ENCODE assay signal across 9 mouse cellular contexts in genomic region chr5:104074388-104074787, GRCm38 (mm10). TPM values are rescaled to one million over a fixed set of nuclear protein-coding genes. Genes with fewer than 3 reads are reported as not detected.
DNase-seq lines count a peak whose midpoint lies in the region; ATAC-seq and TF ChIP-seq lines count a peak whose summit lies in the region.
"Had no signal": no experiment of that assay in that cellular context is flagged by ENCODE, and none has a peak within 500 bp of the region (broad histone marks: within the 10 kb centered on the region; RNA-seq: fewer than 3 reads in every experiment).

No protein-coding gene starts in this region.

- H3K9ac ChIP-seq in hindbrain, embryonic 11.5 days (ENCODE audit: low read depth, low read length), result no peak overlapping the region
- no peak overlapping the region for H3K9ac ChIP-seq in hindbrain, embryonic 12.5 days
- H3K9ac ChIP-seq in heart, embryonic 11.5 days (ENCODE audit: low read depth, low read length), result no peak overlapping the region
- H3K9ac ChIP-seq in stomach, embryonic 15.5 days, result no peak overlapping the region
- H3K9ac ChIP-seq: limb, embryonic 13.5 days had no signal

- no peak overlapping the region for H3K4me2 ChIP-seq in hindbrain, embryonic 11.5 days (replicated peaks; ENCODE audit: low read depth, low read length)
- no peak overlapping the region for H3K4me2 ChIP-seq in hindbrain, embryonic 12.5 days (replicated peaks)
- peak overlapping the region; percentile 30 for H3K4me2 ChIP-seq in heart, embryonic 11.5 days
- peak overlapping the region; percentile 38; the same call in 1 of the 2 replicates for H3K4me2 ChIP-seq in stomach, embryonic 15.5 days
- H3K4me2 ChIP-seq: limb, embryonic 13.5 days had no signal

- 0 out of 2 replicates have a peak, but pooled peaks cover 3% of the 10 kb centered on the region for H3K4me1 ChIP-seq in hindbrain, embryonic 11.5 days (replicated peaks; ENCODE audit: control insufficient read depth, insufficient read depth, low read length)
- H3K4me1 ChIP-seq in hindbrain, embryonic 12.5 days, result peaks cover 14% of the 10 kb centered on the region
- peaks cover 2% of the 10 kb centered on the region; the same call in 1 of the 2 replicates for H3K4me1 ChIP-seq in cortical plate, adult 2 months (ENCODE audit: control insufficient read depth, insufficient read depth, low read length)
- H3K4me1 ChIP-seq in heart, embryonic 11.5 days (ENCODE audit: control insufficient read depth, insufficient read depth, low read length), result peaks cover 6% of the 10 kb centered on the region; the same call in 1 of the 2 replicates
- peaks cover 7% of the 10 kb centered on the region; the same call in 1 of the 2 replicates for H3K4me1 ChIP-seq in stomach, embryonic 15.5 days

- no peaks in the 10 kb centered on the region for H3K27me3 ChIP-seq in hindbrain, embryonic 11.5 days (ENCODE audit: control insufficient read depth, insufficient read depth, low read length)
- H3K27me3 ChIP-seq in hindbrain, embryonic 12.5 days, result no peaks in the 10 kb centered on the region
- H3K27me3 ChIP-seq in heart, embryonic 11.5 days (ENCODE audit: control insufficient read depth, insufficient read depth, low read length), result no peaks in the 10 kb centered on the region
- H3K27me3 ChIP-seq in stomach, embryonic 15.5 days (replicated peaks), result no peaks in the 10 kb centered on the region

- TF ChIP-seq POLR2A in cortical plate, adult 2 months (IDR thresholded peaks at IDR 0.05; ENCODE audit: extremely low read depth, insufficient read depth, low read length), result no peak

- peak; percentile 75 for TF ChIP-seq CTCF in cortical plate, adult 2 months (IDR thresholded peaks at IDR 0.05; ENCODE audit: extremely low read depth, insufficient read depth, low read length)

- DNase-seq in hindbrain, embryonic 11.5 days (ENCODE audit: low spot score), result peak; percentile 76
- peak; percentile 36 for DNase-seq in WW6 (ENCODE audit: low read depth, low spot score)
- DNase-seq in kidney, postnatal 14 days, result peak; percentile 66

- H3K4me3 ChIP-seq in hindbrain, embryonic 11.5 days (ENCODE audit: low read depth, low read length), result no peak overlapping the region
- H3K4me3 ChIP-seq in hindbrain, embryonic 12.5 days, result no peak overlapping the region
- H3K4me3 ChIP-seq in cortical plate, adult 2 months (ENCODE audit: insufficient read depth, low read length), result no peak overlapping the region
- H3K4me3 ChIP-seq in heart, embryonic 11.5 days (ENCODE audit: low read depth, low read length), result no peak overlapping the region
- no peak overlapping the region for H3K4me3 ChIP-seq in stomach, embryonic 15.5 days (replicated peaks)
- H3K4me3 ChIP-seq: limb, embryonic 13.5 days had no signal

- no peak for ATAC-seq in hindbrain, embryonic 11.5 days (ENCODE audit: low FRiP score)
- no peak for ATAC-seq in hindbrain, embryonic 12.5 days (ENCODE audit: low FRiP score)
- no peak for ATAC-seq in heart, embryonic 11.5 days (replicated peaks; ENCODE audit: insufficient number of reproducible peaks, low FRiP score, low TSS enrichment)
- peak; percentile 80 for ATAC-seq in megakaryocyte-erythroid progenitor cell, adult 5-6 weeks (replicated peaks; ENCODE audit: low FRiP score, low TSS enrichment, poor library complexity, severe bottlenecking)
- no peak for ATAC-seq in stomach, embryonic 15.5 days (ENCODE audit: insufficient read depth, low FRiP score, low read depth)

- H3K9me3 ChIP-seq in hindbrain, embryonic 11.5 days (ENCODE audit: control insufficient read depth, low read length), result no peaks in the 10 kb centered on the region
- H3K9me3 ChIP-seq in hindbrain, embryonic 12.5 days (replicated peaks), result no peaks in the 10 kb centered on the region
- H3K9me3 ChIP-seq in heart, embryonic 11.5 days (replicated peaks; ENCODE audit: control insufficient read depth, low read length), result no peaks in the 10 kb centered on the region
- H3K9me3 ChIP-seq in stomach, embryonic 15.5 days, result no peaks in the 10 kb centered on the region
- H3K9me3 ChIP-seq: limb, embryonic 13.5 days had no signal

- no peak overlapping the region for H3K27ac ChIP-seq in hindbrain, embryonic 11.5 days (ENCODE audit: low read depth, low read length)
- H3K27ac ChIP-seq in hindbrain, embryonic 12.5 days, result no peak overlapping the region
- H3K27ac ChIP-seq in cortical plate, adult 2 months (ENCODE audit: insufficient read depth, low read length), result no peak overlapping the region
- no peak overlapping the region for H3K27ac ChIP-seq in heart, embryonic 11.5 days (ENCODE audit: low read depth, low read length)
- no peak overlapping the region for H3K27ac ChIP-seq in stomach, embryonic 15.5 days
- H3K27ac ChIP-seq: limb, embryonic 13.5 days had no signal

- no peaks in the 10 kb centered on the region for H3K36me3 ChIP-seq in hindbrain, embryonic 11.5 days (ENCODE audit: control insufficient read depth, insufficient read depth, low read length)
- H3K36me3 ChIP-seq in hindbrain, embryonic 12.5 days, result no peaks in the 10 kb centered on the region
- H3K36me3 ChIP-seq in heart, embryonic 11.5 days (ENCODE audit: control insufficient read depth, insufficient read depth, low read length), result no peaks in the 10 kb centered on the region
- H3K36me3 ChIP-seq in stomach, embryonic 15.5 days, result no peaks in the 10 kb centered on the region
- H3K36me3 ChIP-seq: limb, embryonic 13.5 days had no signal

- 34% methylated on average over 12 of the region's 12 CpGs for WGBS in hindbrain, embryonic 11.5 days
- 40% methylated on average over 12 of the region's 12 CpGs for WGBS in hindbrain, embryonic 12.5 days
- 18% methylated on average over 12 of the region's 12 CpGs for WGBS in heart, embryonic 11.5 days (ENCODE audit: insufficient replicate concordance)
- 20% methylated on average over 12 of the region's 12 CpGs for WGBS in stomach, embryonic 15.5 days

RNA-seq across cellular contexts. Expression of gene Gm17660, which starts 3.0 kb away (rescaled TPM):
- polyA plus RNA-seq in hindbrain, embryonic 11.5 days (2014; fragmentation: Nextera tagmentation; extraction: Ambion mirVana), result not detected in 2 replicates
- polyA plus RNA-seq in hindbrain, embryonic 12.5 days (2016; fragmentation: Nextera tagmentation; extraction: Ambion mirVana), result not detected in 2 replicates
- polyA plus RNA-seq in cortical plate, adult 2 months (2012; rRNA removed), result 0.25 TPM in 1 of 2 replicates, not detected in the other
- polyA plus RNA-seq in heart, embryonic 11.5 days (2014; fragmentation: Nextera tagmentation; extraction: Ambion mirVana), result not detected in 2 replicates
- total RNA-seq in megakaryocyte-erythroid progenitor cell, adult 5-6 weeks (2014; fragmentation: Nextera tagmentation), result not detected in 2 replicates
- not detected in 2 replicates for total RNA-seq in megakaryocyte-erythroid progenitor cell, adult 5-6 weeks (2017)
- not detected in 2 replicates for polyA plus RNA-seq in stomach, embryonic 15.5 days (2015; fragmentation: Nextera tagmentation; extraction: Ambion mirVana)
- polyA plus RNA-seq: limb, embryonic 13.5 days had no signal

RNA-seq across cellular contexts. Expression of gene Nudt9, which starts 28.3 kb away (rescaled TPM):
- 65.1 and 68.2 TPM in 2 replicates for polyA plus RNA-seq in hindbrain, embryonic 11.5 days (2014; fragmentation: Nextera tagmentation; extraction: Ambion mirVana)
- polyA plus RNA-seq in hindbrain, embryonic 12.5 days (2016; fragmentation: Nextera tagmentation; extraction: Ambion mirVana), result 64.7 and 70.4 TPM in 2 replicates
- 75.7 and 82.3 TPM in 2 replicates for polyA plus RNA-seq in cortical plate, adult 2 months (2012; rRNA removed)
- 51.8 and 53.5 TPM in 2 replicates for polyA plus RNA-seq in heart, embryonic 11.5 days (2014; fragmentation: Nextera tagmentation; extraction: Ambion mirVana)
- 117 and 120 TPM in 2 replicates for total RNA-seq in megakaryocyte-erythroid progenitor cell, adult 5-6 weeks (2014; fragmentation: Nextera tagmentation)
- total RNA-seq in megakaryocyte-erythroid progenitor cell, adult 5-6 weeks (2017), result 159 and 167 TPM in 2 replicates
- polyA plus RNA-seq in stomach, embryonic 15.5 days (2015; fragmentation: Nextera tagmentation; extraction: Ambion mirVana), result 62.8 and 64.6 TPM in 2 replicates

RNA-seq across cellular contexts. Expression of gene Sparcl1, which starts 39.1 kb away (rescaled TPM):
- polyA plus RNA-seq in hindbrain, embryonic 11.5 days (2014; fragmentation: Nextera tagmentation; extraction: Ambion mirVana), result 61.5 and 61.9 TPM in 2 replicates
- 78.8 and 85.8 TPM in 2 replicates for polyA plus RNA-seq in hindbrain, embryonic 12.5 days (2016; fragmentation: Nextera tagmentation; extraction: Ambion mirVana)
- 1,820 and 1,861 TPM in 2 replicates for polyA plus RNA-seq in cortical plate, adult 2 months (2012; rRNA removed)
- polyA plus RNA-seq in heart, embryonic 11.5 days (2014; fragmentation: Nextera tagmentation; extraction: Ambion mirVana), result 18.2 and 21.8 TPM in 2 replicates
- total RNA-seq in megakaryocyte-erythroid progenitor cell, adult 5-6 weeks (2014; fragmentation: Nextera tagmentation), result not detected in 2 replicates
- not detected in 2 replicates for total RNA-seq in megakaryocyte-erythroid progenitor cell, adult 5-6 weeks (2017)
- 274 and 291 TPM in 2 replicates for polyA plus RNA-seq in stomach, embryonic 15.5 days (2015; fragmentation: Nextera tagmentation; extraction: Ambion mirVana)

RNA-seq across cellular contexts. Expression of gene Hsd17b11, which starts 52.7 kb away (rescaled TPM):
- polyA plus RNA-seq in hindbrain, embryonic 11.5 days (2014; fragmentation: Nextera tagmentation; extraction: Ambion mirVana), result 1.3 and 1.5 TPM in 2 replicates
- 2.2 and 2.4 TPM in 2 replicates for polyA plus RNA-seq in hindbrain, embryonic 12.5 days (2016; fragmentation: Nextera tagmentation; extraction: Ambion mirVana)
- polyA plus RNA-seq in cortical plate, adult 2 months (2012; rRNA removed), result 38.1 and 41.4 TPM in 2 replicates
- 4.2 and 5.3 TPM in 2 replicates for polyA plus RNA-seq in heart, embryonic 11.5 days (2014; fragmentation: Nextera tagmentation; extraction: Ambion mirVana)
- 4.9 and 5.6 TPM in 2 replicates for total RNA-seq in megakaryocyte-erythroid progenitor cell, adult 5-6 weeks (2014; fragmentation: Nextera tagmentation)
- total RNA-seq in megakaryocyte-erythroid progenitor cell, adult 5-6 weeks (2017), result 10.9 and 23.0 TPM in 2 replicates
- polyA plus RNA-seq in stomach, embryonic 15.5 days (2015; fragmentation: Nextera tagmentation; extraction: Ambion mirVana), result 6.8 and 7.0 TPM in 2 replicates

Comparison
In these comparisons a context has a peak if more than half of its experiments do, and no peak if none do; other contexts are left out.
1. H3K4me2 ChIP-seq: peak in heart, embryonic 11.5 days (single experiment) and stomach, embryonic 15.5 days (single experiment); none in hindbrain, embryonic 11.5 days (single experiment) and hindbrain, embryonic 12.5 days (single experiment).
2. Peak in every context shown above with its lines, with median percentiles within 50 percentile points of each other: DNase-seq.